Mouse (Mus musculus): ENCODE measurements at regions not wholly inside any gene's neighbourhood (a gene's known extent, or its start where the extent isn't known, plus 50 kb on each side); places are given as distances from the start of the nearest gene placed in this dataset.

- Histone ChIP-seq H3K36me3 (replicated peaks in 1 of 2; ENCODE audit: control insufficient read depth in 1 of 2, insufficient read depth in 1 of 2, low read length in 1 of 2) (no peaks in the 10 kb centered on the region), H3K9me3 (replicated peaks; ENCODE audit: low read length) (peaks cover 13% of the 10 kb centered on the region), H3K79me2 (replicated peaks; ENCODE audit: control insufficient read depth, extremely low read depth, insufficient read depth, poor library complexity, severe bottlenecking) (no peaks in the 10 kb centered on the region), H3K4me3 (replicated peaks in 1 of 3; ENCODE audit: low read depth in 2 of 3, low read length in 2 of 3, poor library complexity in 1 of 3) (no peak overlapping the region), H3K27me3 (replicated peaks) (peaks cover 62% of the 10 kb centered on the region), H3K4me1 (ENCODE audit: control insufficient read depth in 1 of 2, insufficient read depth in 2 of 2) (no peaks in the 10 kb centered on the region), H3K9ac (ENCODE audit: insufficient read depth, low read depth) (no peak overlapping the region), H3K4me2 (ENCODE audit: insufficient read depth, low read depth, poor library complexity, severe bottlenecking) (no peak overlapping the region), H3K27ac (ENCODE audit: insufficient read depth, low read depth) (no peak overlapping the region)
- no peak for TF ChIP-seq JUN (IDR thresholded peaks at IDR 0.05; ENCODE audit: insufficient read depth, low read depth, low read length)
- TF ChIP-seq ELF1 (IDR thresholded peaks at IDR 0.05; ENCODE audit: low read depth, low read length): no peak
- TF ChIP-seq MAZ (IDR thresholded peaks at IDR 0.05; ENCODE audit: low read depth, low read length): no peak
- TF ChIP-seq SMC3 (IDR thresholded peaks at IDR 0.05; ENCODE audit: low read depth, low read length): no peak
- TF ChIP-seq E2F4 (IDR thresholded peaks at IDR 0.05; ENCODE audit: insufficient replicate concordance, low read depth, low read length): no peak
- TF ChIP-seq POLR2A (IDR thresholded peaks at IDR 0.05; ENCODE audit: low read depth, low read length): no peak
- no peak for TF ChIP-seq EP300 (IDR thresholded peaks at IDR 0.05; ENCODE audit: low read length)
- no peak for TF ChIP-seq ZKSCAN1 (IDR thresholded peaks at IDR 0.05; ENCODE audit: borderline replicate concordance, low read depth, low read length)
- no peak for TF ChIP-seq RCOR1 (conservative IDR thresholded peaks at IDR 0.05; ENCODE audit: low read depth, low read length)
- TF ChIP-seq TCF12 (IDR thresholded peaks at IDR 0.05; ENCODE audit: low read depth, low read length): no peak
- in situ Hi-C loops (cut with MboI; ENCODE audit: low pct_ligation_motif_present, low pct_unique_long_range_greater_than_20kb, low sequenced_read_pairs) (no loop called here), dilution Hi-C loops (cut with MboI; ENCODE audit: extremely low pct_ligation_motif_present, extremely low pct_unique_long_range_greater_than_20kb, low sequenced_read_pairs) (no loop called here)
- no peak for DNase-seq (ENCODE audit: extremely low read depth)
These were observed 55.5 kb upstream of the Tox2 start for GRCm38 (mm10) chr2:163147381-163147780.

GRCm38 (mm10) chr2:163151016-163151415, 51.9 kb upstream of the Tox2 start:
- in situ Hi-C loops (cut with MboI; ENCODE audit: low pct_ligation_motif_present, low pct_unique_long_range_greater_than_20kb, low sequenced_read_pairs) (no loop called here), dilution Hi-C loops (cut with MboI; ENCODE audit: extremely low pct_ligation_motif_present, extremely low pct_unique_long_range_greater_than_20kb, low sequenced_read_pairs) (no loop called here)
- H3K36me3 ChIP-seq (replicated peaks in 1 of 2; ENCODE audit: control insufficient read depth in 1 of 2, insufficient read depth in 1 of 2, low read length in 1 of 2): no peaks in the 10 kb centered on the region
- H3K9me3 ChIP-seq (replicated peaks; ENCODE audit: low read length): peaks cover 8% of the 10 kb centered on the region
- H3K4me1 ChIP-seq (ENCODE audit: control insufficient read depth in 1 of 2, insufficient read depth in 2 of 2): no peaks in the 10 kb centered on the region
- no peak overlapping the region for H3K4me3 ChIP-seq (replicated peaks in 1 of 3; ENCODE audit: low read depth in 2 of 3, low read length in 2 of 3, poor library complexity in 1 of 3)
- H3K79me2 ChIP-seq (replicated peaks; ENCODE audit: control insufficient read depth, extremely low read depth, insufficient read depth, poor library complexity, severe bottlenecking): no peaks in the 10 kb centered on the region
- peaks cover 44% of the 10 kb centered on the region for H3K27me3 ChIP-seq (replicated peaks)
- DNase-seq (ENCODE audit: extremely low read depth): no peak
- TF ChIP-seq ZKSCAN1 (IDR thresholded peaks at IDR 0.05; ENCODE audit: borderline replicate concordance, low read depth, low read length): no peak
- TF ChIP-seq IRF4 (IDR thresholded peaks at IDR 0.05; ENCODE audit: low read depth, low read length): no peak
- no peak for TF ChIP-seq MXI1 (IDR thresholded peaks at IDR 0.05; ENCODE audit: low read depth, low read length)
- no peak for TF ChIP-seq USF2 (conservative IDR thresholded peaks at IDR 0.05; ENCODE audit: low read depth, low read length)
- TF ChIP-seq ZC3H11A (IDR thresholded peaks at IDR 0.05; ENCODE audit: low read depth, low read length): no peak
- TF ChIP-seq GABPA (IDR thresholded peaks at IDR 0.05; ENCODE audit: insufficient replicate concordance, low read depth, low read length): no peak
- TF ChIP-seq EP300 (IDR thresholded peaks at IDR 0.05; ENCODE audit: low read length): no peak
- TF ChIP-seq TCF12 (IDR thresholded peaks at IDR 0.05; ENCODE audit: low read depth, low read length): no peak
- no peak overlapping the region for H3K27ac ChIP-seq (ENCODE audit: insufficient read depth, low read depth)
- no peak overlapping the region for H3K4me2 ChIP-seq (ENCODE audit: insufficient read depth, low read depth, poor library complexity, severe bottlenecking)
- no peak overlapping the region for H3K9ac ChIP-seq (ENCODE audit: insufficient read depth, low read depth)

Measured in CH12.LX (cell line).